Mouse (Mus musculus) CD4-positive helper T cell, adult 2 months (primary cell): ENCODE measurements around the gene Mycbpap.

Experiments used
- DNase-seq: peaks from one replicate; pipeline ENCODE4 v3.0.0-alpha.2; 2012; ENCODE audit warnings: low read depth, missing footprints, low spot score

Gene Mycbpap

DNA sequence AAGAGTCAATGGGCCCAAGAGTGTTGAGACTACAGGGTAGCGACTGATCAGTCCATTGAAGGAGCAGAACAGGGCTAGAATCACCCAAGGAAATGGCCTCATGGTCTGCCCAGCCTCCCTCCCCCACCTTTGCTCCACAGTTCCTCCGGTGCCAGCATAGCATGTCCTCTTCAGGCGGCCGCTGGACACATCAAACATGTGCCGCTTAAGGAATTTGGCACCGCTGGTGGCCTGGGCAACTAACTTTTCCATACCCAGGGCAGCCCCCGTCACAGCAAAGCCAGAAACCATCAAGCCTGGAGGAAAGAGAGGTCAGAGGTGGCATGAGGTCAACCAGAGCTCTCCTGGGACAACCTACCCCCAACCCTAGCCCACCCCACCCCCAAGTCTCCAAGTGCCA is 39.6 kb downstream of the Mycbpap start:
- DNase-seq, result no peak

DNA sequence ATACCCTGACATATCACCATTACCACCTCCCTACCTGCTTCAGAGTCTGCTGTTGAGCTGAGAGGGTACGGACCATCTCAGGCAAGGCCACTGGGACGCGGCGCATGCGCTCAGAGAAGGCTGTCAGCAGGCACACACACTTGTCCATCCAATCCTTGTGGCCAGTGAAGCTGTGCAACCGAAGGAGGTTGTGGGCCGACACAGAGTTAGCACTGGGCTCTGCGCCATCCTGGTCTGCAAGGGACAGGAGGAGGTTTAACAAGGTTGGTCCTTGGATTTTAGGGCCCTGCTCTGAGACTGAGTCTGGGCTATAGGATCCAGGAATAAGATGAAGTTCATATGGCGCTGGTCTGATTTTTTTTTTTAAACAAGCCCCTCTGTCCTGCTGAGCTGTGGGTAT is 41.2 kb downstream of the Mycbpap start:
- no peak for DNase-seq

- no peak for DNase-seq
These were observed 43.9 kb downstream of the Mycbpap start for GRCm38 (mm10) chr11:94477651-94478050.

DNA sequence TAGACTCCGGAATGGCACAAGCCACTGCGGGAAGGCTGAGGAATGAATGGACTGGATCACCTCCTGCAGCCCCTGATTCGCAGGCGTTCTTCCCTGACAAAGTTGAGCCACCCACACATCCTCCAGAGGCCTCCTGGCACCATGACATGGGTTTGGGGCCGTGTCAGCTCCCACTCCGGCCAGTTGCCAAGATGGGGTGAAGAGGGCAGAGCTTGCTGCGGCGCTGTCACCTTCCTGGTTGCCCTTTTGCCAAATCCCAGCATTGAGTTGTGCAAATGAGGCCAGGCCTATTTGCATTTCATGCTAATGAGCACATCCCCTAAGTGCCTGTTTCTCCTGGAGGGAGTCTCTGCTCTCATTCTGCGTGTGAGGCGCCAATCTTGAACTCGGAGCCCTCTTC is 45.8 kb downstream of the Mycbpap start:
- no peak for DNase-seq

GRCm38 (mm10) chr11:94474544-94474910 is 47.0 kb downstream of the Mycbpap start:
- DNase-seq, result no peak

GRCm38 (mm10) chr11:94473707-94474543 is 47.6 kb downstream of the Mycbpap start, which contains the start of gene Cacna1g:
TSS of gene Cacna1g (minus strand) at chr11:94474198.
- peak; percentile 73 for DNase-seq

- peak; percentile 32 for DNase-seq
These were observed 48.4 kb downstream of the Mycbpap start for GRCm38 (mm10) chr11:94472916-94473706.

GRCm38 (mm10) chr11:94472585-94472915 is 49.0 kb downstream of the Mycbpap start:
- DNase-seq, result no peak

GRCm38 (mm10) chr11:94471740-94472584 is 49.6 kb downstream of the Mycbpap start:
- DNase-seq, result peak; percentile 15

DNA sequence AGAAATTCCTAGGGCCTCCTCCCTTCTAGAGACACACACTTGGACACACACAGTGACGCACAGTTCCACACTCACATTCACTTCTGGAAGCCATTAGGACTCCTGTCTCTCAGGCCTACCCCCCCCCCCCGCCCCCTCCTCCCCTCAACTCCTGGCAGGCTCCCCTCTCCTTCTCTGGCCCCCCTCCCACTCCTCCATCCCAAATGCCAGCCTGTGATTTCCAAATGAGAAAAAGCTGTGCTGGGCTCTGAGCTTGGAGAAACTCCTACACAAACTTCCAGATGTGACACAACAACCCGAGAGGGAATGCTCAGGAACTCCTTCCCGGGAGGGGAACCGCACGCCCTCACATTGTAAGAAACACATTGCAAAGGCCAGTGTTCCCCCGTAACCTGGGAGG is 51.2 kb downstream of the Mycbpap start:
- DNase-seq, result no peak

DNA sequence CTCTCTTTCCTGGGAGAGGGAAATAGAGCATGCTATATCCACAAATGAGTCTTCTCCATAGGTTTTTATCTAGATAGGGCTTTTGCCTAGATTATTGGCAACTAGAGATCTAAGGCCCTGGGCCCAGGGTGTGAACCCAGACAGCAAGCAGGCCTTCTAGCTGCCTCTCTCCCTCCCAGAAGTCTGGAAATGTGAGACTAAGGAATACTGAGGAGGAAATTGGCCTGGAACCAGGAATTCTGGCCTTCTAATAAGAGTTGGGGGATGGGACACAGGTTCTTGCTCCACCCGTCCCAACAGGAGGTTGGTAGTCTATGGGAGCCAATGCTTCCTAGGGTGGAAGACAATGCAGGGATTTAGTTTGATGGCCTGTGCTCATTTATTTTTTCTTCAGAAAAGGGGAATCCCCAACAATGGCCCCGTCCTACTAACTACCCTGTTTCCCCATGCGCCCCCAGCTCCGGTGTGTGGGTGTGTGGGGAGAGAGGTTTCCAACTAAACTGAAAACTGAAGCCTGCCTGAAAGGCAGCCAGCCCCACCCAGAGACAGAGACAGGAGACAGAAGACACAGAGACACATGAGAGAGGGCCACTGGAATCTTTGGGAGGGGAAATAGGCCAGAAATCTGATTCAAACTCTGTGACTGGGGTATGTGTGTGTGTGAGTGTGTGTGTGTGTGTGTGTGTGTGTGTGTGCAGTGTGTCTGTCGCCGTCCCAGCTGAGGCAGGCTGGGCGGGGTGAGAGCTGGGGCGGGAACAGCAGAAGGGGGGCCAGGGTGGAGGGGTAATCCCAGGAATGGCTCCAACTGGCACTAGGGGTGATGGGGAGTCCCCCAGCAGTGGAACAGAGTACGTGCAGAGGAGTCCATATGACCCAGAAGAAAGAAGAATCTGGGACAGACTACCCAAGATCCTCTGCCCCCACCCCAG is 52.1 kb downstream of the Mycbpap start:
- DNase-seq, result peak; percentile 17

GRCm38 (mm10) chr11:94468582-94469064 is 52.9 kb downstream of the Mycbpap start:
- no peak for DNase-seq

- no peak for DNase-seq
These were observed 55.1 kb downstream of the Mycbpap start for GRCm38 (mm10) chr11:94466333-94466855.

GRCm38 (mm10) chr11:94464170-94464569 is 57.4 kb downstream of the Mycbpap start:
- no peak for DNase-seq

- no peak for DNase-seq
These were observed 59.7 kb downstream of the Mycbpap start for GRCm38 (mm10) chr11:94461856-94462255.

GRCm38 (mm10) chr11:94457001-94457400 is 64.5 kb downstream of the Mycbpap start:
- DNase-seq, result no peak

- no peak for DNase-seq
These were observed 65.2 kb downstream of the Mycbpap start for GRCm38 (mm10) chr11:94456347-94456746.

- DNase-seq, result no peak
These were observed 66.3 kb downstream of the Mycbpap start for GRCm38 (mm10) chr11:94455161-94455820.

GRCm38 (mm10) chr11:94454756-94455155 is 66.8 kb downstream of the Mycbpap start:
- no peak for DNase-seq
